Mouse (Mus musculus): ENCODE measurements around the gene Bcar3. TPM values are rescaled to one million over a fixed set of nuclear protein-coding genes. Genes with fewer than 3 reads are reported as not detected.

Gene Bcar3
- total and polyA plus RNA-seq, 2 experiments from 2014 or later, result 6.3 to 23.8 TPM

GRCm38 (mm10) chr3:122428325-122428821 is 134.4 kb downstream of the Bcar3 start:
- WGBS, result 87% methylated on average over 7 of the region's 7 CpGs
- TF ChIP-seq CTCF (IDR thresholded peaks at IDR 0.05; ENCODE audit: low read depth), result no peak
- ATAC-seq (peak; percentile 70), DNase-seq (ENCODE audit: low spot score) (peak; percentile 43)
- H3K4me1 ChIP-seq (ENCODE audit: insufficient read depth, low read length), result no peaks in the 10 kb centered on the region; the same call in 1 of the 2 replicates
- H3K4me2 ChIP-seq (ENCODE audit: low read depth, low read length), result no peak overlapping the region
- H3K36me3 ChIP-seq (ENCODE audit: insufficient read depth, low read length), result no peaks in the 10 kb centered on the region
- H3K9me3 ChIP-seq (ENCODE audit: low read length), result no peaks in the 10 kb centered on the region
- no peaks in the 10 kb centered on the region for H3K27me3 ChIP-seq (ENCODE audit: insufficient read depth, low read length)
- H3K9ac ChIP-seq (replicated peaks; ENCODE audit: low read length), result no peak overlapping the region
- H3K4me3 ChIP-seq (ENCODE audit: low read length), result no peak overlapping the region
- H3K27ac ChIP-seq, result no peak overlapping the region

GRCm38 (mm10) chr3:122430780-122431497 is 137.0 kb downstream of the Bcar3 start:
- no peak overlapping the region for H3K4me3 ChIP-seq (ENCODE audit: low read length)
- DNase-seq (ENCODE audit: low spot score) (peak; percentile 20), ATAC-seq (0 out of 2 replicates have a peak, but pooled peaks have one; percentile 13)
- H3K4me1 ChIP-seq (ENCODE audit: insufficient read depth, low read length), result no peaks in the 10 kb centered on the region; the same call in 1 of the 2 replicates
- TF ChIP-seq CTCF (IDR thresholded peaks at IDR 0.05; ENCODE audit: low read depth), result no peak
- H3K9ac ChIP-seq (replicated peaks; ENCODE audit: low read length), result no peak overlapping the region
- H3K9me3 ChIP-seq (ENCODE audit: low read length), result no peaks in the 10 kb centered on the region
- H3K27ac ChIP-seq, result no peak overlapping the region
- no peak overlapping the region for H3K4me2 ChIP-seq (ENCODE audit: low read depth, low read length)
- 59% methylated on average over 7 of the region's 7 CpGs for WGBS
- no peaks in the 10 kb centered on the region for H3K27me3 ChIP-seq (ENCODE audit: insufficient read depth, low read length)
- H3K36me3 ChIP-seq (ENCODE audit: insufficient read depth, low read length), result no peaks in the 10 kb centered on the region

DNA sequence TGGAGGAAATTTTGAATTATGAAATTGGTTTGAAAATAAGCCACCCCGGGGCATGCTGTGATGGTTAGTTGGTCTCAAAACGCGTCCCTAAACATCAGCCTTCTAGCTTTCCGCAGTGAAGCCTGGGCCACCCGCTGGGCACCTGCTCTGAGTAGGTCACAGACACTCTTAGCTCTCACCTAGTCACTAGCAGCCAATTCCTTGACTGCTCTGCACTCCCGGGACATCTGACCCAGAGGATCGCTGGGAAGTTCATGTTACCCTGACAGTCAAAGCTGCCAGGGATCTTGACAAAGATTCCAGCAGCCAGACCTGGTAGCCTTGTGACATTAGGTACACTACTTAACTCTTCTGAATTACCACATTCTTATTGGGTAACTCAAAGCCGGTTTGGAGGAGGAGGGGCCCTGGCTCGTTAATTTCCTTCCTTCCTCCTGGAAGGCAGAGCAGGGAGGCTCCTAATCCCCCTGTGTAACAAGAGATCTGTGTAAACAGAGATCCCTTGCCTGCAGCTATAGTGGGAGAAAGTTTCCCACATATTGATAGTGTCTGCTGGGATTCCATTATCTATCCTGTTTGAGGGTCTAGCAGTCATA is 139.0 kb downstream of the Bcar3 start:
- no peak for ATAC-seq
- Histone ChIP-seq H3K9ac (replicated peaks; ENCODE audit: low read length) (no peak overlapping the region), H3K27ac (no peak overlapping the region), H3K27me3 (ENCODE audit: insufficient read depth, low read length) (no peaks in the 10 kb centered on the region), H3K4me2 (ENCODE audit: low read depth, low read length) (no peak overlapping the region), H3K4me3 (ENCODE audit: low read length) (no peak overlapping the region), H3K9me3 (ENCODE audit: low read length) (no peaks in the 10 kb centered on the region), H3K4me1 (ENCODE audit: insufficient read depth, low read length) (no peaks in the 10 kb centered on the region; the same call in 1 of the 2 replicates), H3K36me3 (ENCODE audit: insufficient read depth, low read length) (no peaks in the 10 kb centered on the region)
- no peak for TF ChIP-seq CTCF (IDR thresholded peaks at IDR 0.05; ENCODE audit: low read depth)
- DNase-seq (ENCODE audit: low spot score), result no peak
- 39% methylated on average over 9 of the region's 9 CpGs for WGBS

- no peaks in the 10 kb centered on the region for H3K27me3 ChIP-seq (ENCODE audit: insufficient read depth, low read length)
- ATAC-seq, result no peak
- no peak overlapping the region for H3K4me3 ChIP-seq (ENCODE audit: low read length)
- TF ChIP-seq CTCF (IDR thresholded peaks at IDR 0.05; ENCODE audit: low read depth), result no peak
- no peak for DNase-seq (ENCODE audit: low spot score)
- WGBS, result 85% methylated on average over 5 of the region's 5 CpGs
- H3K9me3 ChIP-seq (ENCODE audit: low read length), result no peaks in the 10 kb centered on the region
- no peaks in the 10 kb centered on the region for H3K36me3 ChIP-seq (ENCODE audit: insufficient read depth, low read length)
- no peak overlapping the region for H3K27ac ChIP-seq
- H3K4me2 ChIP-seq (ENCODE audit: low read depth, low read length), result no peak overlapping the region
- H3K9ac ChIP-seq (replicated peaks; ENCODE audit: low read length), result no peak overlapping the region
- H3K4me1 ChIP-seq (ENCODE audit: insufficient read depth, low read length), result no peaks in the 10 kb centered on the region; the same call in 1 of the 2 replicates
Observed at GRCm38 (mm10) chr3:122433975-122434626, 140.2 kb downstream of the Bcar3 start.

- H3K9me3 ChIP-seq (ENCODE audit: low read length), result no peaks in the 10 kb centered on the region
- 66% methylated on average over 8 of the region's 8 CpGs for WGBS
- DNase-seq (ENCODE audit: low spot score), result no peak
- H3K27me3 ChIP-seq (ENCODE audit: insufficient read depth, low read length), result no peaks in the 10 kb centered on the region
- ATAC-seq, result no peak
- no peak overlapping the region for H3K27ac ChIP-seq
- no peaks in the 10 kb centered on the region for H3K36me3 ChIP-seq (ENCODE audit: insufficient read depth, low read length)
- no peak overlapping the region for H3K4me2 ChIP-seq (ENCODE audit: low read depth, low read length)
- peak; percentile 45 for TF ChIP-seq CTCF (IDR thresholded peaks at IDR 0.05; ENCODE audit: low read depth)
- H3K4me3 ChIP-seq (ENCODE audit: low read length), result no peak overlapping the region
- H3K4me1 ChIP-seq (ENCODE audit: insufficient read depth, low read length), result no peaks in the 10 kb centered on the region; the same call in 1 of the 2 replicates
- H3K9ac ChIP-seq (replicated peaks; ENCODE audit: low read length), result no peak overlapping the region
Observed at GRCm38 (mm10) chr3:122434983-122435935, 141.3 kb downstream of the Bcar3 start.

Data from hindbrain, postnatal 0 days (tissue).